Mouse (Mus musculus) MEL (cell line): ENCODE data around the gene Mum1.

Experiments
- CTCF ChIP-seq, 3 experiments: IDR thresholded peaks in 2 of 3; conservative IDR thresholded peaks in 1 of 3; 2 replicates each; pipeline ENCODE4 v1.5.1; 2011 to 2012; ENCODE audit warnings: low read length in 3 of 3, low read depth in 2 of 3, mild to moderate bottlenecking in 2 of 3, improper control_type of control experiment in 1 of 3, inconsistent platforms in 1 of 3, mixed read lengths in 1 of 3, moderate library complexity in 1 of 3; ENCODE audit not compliant: control insufficient read depth in 1 of 3, insufficient read depth in 1 of 3, poor library complexity in 1 of 3, severe bottlenecking in 1 of 3
- E2F4 ChIP-seq: IDR thresholded peaks from 2 replicates; pipeline ENCODE4 v1.6.1; 2011; ENCODE audit warnings: low read depth, low read length, improper control_type of control experiment, borderline replicate concordance
- ZNF384 ChIP-seq: IDR thresholded peaks from 2 replicates; pipeline ENCODE4 v1.6.1; 2012; ENCODE audit warnings: low read depth, mild to moderate bottlenecking, inconsistent platforms, low read length, improper control_type of control experiment

DNA sequence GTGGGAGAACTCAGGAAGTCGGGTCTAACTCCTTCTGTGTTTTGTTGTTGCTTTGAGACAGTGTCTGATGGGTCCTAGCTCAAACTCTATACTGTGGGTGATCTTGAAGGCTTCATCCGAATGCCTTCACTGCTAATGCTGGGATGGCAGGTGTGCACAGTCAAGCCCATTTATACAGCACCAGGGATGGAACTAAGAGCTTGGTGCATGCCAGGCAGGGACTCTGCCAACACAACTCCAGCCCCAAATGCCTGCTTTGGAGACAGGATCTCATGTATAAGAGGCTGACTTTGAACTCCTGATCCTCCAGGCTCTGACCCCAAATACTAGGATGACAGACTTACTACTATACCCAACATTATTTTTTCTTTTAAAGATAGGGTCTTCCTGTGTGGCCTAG is 23.8 kb downstream of the Mum1 start:
- TF ChIP-seq CTCF (IDR thresholded peaks at IDR 0.05 in 2 of 3, conservative IDR thresholded peaks at IDR 0.05 in 1 of 3; ENCODE audit: control insufficient read depth in 1 of 3, insufficient read depth in 1 of 3, low read depth in 2 of 3, low read length in 3 of 3, poor library complexity in 1 of 3, severe bottlenecking in 1 of 3), result no peak
- TF ChIP-seq ZNF384, result no peak
- no peak for TF ChIP-seq E2F4
